Mouse (Mus musculus) heart, postnatal 25 days (tissue): ENCODE measurements around the gene Brpf3. TPM values are rescaled to one million over a fixed set of nuclear protein-coding genes. Genes with fewer than 3 reads are reported as not detected.
"Not testable (repeated sequence)": the region's sequence is repeated elsewhere in the genome, so short reads cannot be mapped to it uniquely, and the experiment has no call there.

ENCODE experiments used
- DNase-seq: peaks from one replicate; pipeline ENCODE4 v3.0.0; 2022; ENCODE audit warnings: low spot score
- intact Hi-C: fragments of 180-260 bp; cut with DNase I; formaldehyde crosslinking; loops from one replicate; pipeline ENCODE4 v1.15.1; 2025
- total RNA-seq, 2 experiments: library from RNA; stranded (reverse); gene quantifications; 2 replicates each; pipeline ENCODE4 v1.2.3; 2021

The Brpf3 gene
- 10 to 100 TPM; 12.4 to 16.2 TPM for total RNA-seq

DNA sequence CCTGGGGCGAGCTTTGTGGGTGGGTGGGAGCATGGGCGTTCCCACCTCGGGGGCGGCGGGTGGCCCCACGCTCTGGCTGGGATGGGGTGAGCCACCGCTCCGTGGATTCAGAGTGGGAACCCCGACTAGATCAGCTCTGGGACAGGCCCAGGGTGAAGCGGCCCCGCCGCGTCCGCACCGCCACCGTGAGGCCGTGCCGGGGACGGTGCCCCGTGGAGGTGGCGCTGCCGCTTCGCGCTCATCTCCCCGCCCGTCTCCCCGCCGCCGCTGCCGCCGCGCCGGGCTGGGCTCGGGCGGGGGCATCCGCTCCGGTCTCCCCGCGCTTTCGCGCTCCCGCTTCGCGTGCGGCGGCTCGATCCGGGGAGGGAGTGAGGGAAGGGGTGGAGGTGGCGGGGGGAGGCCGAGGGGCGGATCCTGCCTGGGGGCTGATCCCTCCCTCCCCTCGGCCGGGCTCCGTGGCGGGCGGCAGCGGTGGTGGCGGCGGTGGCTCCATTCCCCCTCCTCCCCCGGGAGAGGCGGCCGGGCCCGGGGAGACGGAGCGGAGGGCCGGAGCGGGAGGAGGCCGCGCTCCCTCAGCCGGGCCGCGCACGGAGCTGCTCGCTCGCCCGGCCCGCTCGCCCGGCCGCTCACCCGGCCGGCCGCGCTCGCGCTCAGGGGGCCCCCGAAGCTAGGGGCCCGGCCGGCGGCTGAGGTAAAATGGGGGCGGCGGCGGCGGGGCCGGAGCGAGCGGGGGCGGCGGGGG is at the start of gene Brpf3:
Brpf3 (plus strand) TSS at position 420 of the 742 bp plus-strand sequence.
- intact Hi-C loops, result loop anchor here (2.0 kb wide), 1 partner anchor 110 kb away; the partner anchor contains the start of genes Mapk14 and Slc26a8
- DNase-seq, result peak; percentile 72

DNA sequence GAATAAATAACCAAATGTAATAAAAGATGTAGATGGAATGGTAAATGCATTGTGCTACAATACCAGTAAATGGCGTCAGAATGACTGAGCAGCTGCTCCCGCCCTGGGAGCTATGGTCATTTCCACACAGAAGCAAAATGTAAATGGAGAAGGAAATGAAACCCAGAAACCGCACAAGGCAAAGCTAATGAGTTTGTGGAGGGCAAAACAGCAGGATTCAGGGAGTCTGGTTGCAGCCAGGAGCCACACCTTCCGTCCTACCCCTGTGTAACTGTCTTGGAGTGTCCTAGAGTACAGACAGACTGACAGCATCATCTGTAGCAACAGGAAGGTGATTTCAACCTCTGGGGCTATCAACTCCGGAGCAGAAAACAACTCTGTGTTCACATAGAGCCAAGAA is 44.4 kb upstream of the Brpf3 start:
- intact Hi-C loops, result no loop called here
- no peak for DNase-seq

DNA sequence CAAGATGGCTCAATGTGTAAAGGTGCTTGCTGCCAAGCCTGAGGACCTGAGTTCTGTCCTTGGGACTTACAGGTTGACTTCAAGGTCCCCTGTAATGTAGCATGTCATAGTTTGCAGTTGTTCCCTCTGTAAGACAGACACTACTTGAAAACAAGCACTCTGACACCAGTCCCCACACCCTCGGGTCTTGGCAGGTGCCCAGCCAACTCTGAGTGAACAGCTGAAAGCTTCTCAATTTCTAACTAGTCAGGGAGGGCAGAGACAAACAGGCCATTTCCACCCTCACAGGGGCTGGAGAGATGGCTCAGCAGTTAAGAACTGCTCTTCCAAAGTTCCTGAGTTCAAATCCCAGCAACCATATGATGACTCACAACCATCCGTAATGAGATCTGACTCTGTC is 43.4 kb upstream of the Brpf3 start:
- intact Hi-C loops, result no loop called here
- no peak for DNase-seq

DNA sequence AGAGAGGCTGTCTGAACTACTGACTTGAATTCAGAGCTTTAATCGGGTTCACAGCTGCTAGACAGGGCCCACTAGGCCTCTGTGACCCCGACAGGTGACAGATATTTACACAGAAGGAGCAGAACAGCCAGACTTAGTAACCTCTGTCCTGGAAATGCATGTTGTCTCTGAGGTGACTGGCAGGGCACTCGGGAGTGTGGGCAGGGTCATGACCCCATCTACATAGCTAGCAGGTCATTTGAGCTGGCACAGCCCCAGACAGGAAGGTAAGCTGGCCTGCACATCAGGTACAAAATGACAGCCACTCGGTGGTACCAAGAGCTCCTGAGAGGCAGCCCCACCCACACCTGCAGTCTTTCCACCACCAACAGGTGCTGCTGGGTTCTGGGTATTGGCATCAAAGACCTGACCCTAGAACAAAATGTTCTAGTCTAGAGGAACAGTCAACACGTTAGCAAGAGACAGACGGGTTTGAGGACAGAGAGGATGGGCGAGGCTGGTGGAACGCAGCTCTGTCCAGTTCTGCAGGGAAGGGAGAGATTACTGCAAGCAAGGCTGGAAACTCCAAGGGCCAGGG is 40.1 kb upstream of the Brpf3 start:
- intact Hi-C loops, result loop anchor here (5.0 kb wide), 1 partner anchor 36 kb away; no protein-coding TSS in a partner anchor
- DNase-seq, result no peak

DNA sequence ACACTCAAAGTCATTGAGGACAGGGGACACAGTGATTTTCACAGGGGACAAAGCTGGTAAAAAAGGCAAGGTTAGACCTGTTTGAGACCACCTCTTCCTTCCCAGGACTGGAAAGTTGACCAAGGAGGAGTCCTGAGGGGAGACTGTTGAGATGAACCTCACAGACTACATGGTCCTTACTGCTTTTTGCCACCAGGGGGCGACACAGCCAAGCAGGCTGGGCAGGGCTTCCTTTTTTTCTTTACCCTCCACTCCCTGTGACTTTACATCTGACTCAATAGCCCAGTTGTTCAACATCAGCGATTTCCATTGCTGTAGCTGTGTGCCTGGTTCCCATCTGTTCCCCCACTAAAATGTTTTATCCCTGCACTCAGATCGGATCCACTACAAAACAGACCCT is 39.0 kb upstream of the Brpf3 start:
- intact Hi-C loops, result loop anchor here (2.0 to 5.0 kb wide), 3 partner anchors 35 to 163 kb away; partner anchors contain the start of genes Mapk14 and Slc26a8
- DNase-seq, result peak; percentile 37

DNA sequence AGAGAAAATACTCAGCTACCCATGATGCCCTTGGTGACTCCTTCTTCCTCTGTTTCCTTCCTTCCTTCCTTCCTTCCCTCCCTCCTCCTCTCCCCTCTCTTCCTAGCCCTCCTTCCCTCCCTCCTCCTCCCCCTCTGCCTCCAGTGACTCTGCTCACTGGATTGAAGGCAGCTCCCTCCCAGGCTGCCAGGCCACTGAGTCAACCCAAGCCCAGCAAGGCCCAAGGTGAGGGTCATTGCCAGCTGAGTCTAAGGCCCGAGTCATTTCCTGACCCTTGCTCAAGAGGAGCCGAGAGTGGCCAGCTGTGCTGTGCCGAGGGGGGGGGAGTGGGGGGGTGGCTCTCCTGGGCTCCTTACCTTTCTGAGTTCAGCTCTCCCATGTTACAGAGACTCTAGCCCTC is 34.7 kb upstream of the Brpf3 start:
- no peak for DNase-seq

DNA sequence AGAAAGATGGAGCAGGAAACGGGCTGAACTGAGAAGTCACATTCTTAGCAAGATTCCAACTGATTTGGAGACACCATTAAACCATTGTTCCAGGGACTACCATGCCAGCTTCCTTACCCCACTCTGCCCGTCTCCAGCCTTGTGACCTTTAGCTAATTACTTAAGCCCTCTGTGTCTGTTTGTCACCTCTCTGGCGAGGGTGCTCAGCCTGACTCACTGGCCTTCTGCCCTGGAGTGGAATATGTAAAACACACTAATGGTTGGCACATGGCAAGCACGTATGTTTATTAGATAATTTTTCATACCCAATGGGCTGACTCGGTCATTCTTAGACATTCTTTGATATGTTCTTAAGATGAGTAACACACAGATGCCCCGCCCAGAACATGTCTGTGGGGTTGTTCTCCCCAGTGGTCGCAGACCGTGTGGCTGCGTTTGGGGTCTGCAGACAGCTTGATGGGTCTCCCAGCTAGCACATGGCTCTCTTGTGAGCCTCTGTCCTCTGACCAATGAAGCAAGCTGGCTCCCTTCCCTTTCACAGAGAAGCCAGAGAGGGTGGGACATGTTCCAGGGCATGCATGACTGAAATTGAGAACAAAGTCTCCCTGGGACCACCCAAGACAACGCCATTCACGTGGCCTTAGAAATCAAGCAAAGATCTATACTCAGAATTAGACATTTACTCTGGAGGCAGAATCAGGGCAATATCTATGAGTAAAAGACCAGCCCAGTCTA is 33.9 kb upstream of the Brpf3 start:
- DNase-seq, result no peak
- intact Hi-C loops, result no loop called here

More for the DNA sequence above, 34.7 kb upstream of the Brpf3 start:
- intact Hi-C loops, result no loop called here

DNA sequence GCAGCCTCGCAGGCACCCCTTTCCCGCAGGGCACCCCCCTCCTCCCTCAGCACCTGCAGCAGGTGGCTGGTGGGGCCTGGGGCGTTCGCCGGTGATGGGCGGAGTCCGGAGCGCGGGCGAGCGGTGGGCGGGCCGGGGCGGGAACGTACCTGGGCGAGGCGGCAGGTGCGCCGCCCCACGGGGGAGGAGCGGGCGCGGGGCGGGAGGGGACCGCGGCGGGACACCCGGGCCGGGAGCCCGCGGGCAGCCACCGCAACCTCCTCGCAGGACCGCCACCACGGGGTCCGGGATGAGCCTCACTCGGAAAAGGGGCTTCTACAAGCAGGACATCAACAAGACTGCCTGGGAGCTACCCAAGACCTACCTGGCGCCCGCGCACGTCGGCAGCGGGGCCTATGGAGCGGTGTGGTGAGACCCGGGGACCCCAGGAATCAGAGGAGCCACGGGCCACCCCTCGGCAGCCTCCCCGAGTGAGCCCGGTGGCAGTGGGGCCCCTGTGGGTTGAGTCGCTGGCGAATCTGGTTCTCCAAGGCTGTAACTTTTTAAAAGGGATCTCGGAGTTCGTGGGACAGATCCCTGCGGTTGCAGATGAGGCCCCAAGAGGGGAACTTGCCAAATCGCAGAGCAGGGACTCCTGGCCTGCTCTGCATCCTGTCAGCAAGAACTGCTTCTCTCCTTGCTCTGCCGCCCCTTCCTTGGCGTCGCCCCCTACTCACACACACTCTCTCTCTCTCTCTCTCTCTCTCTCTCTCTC is 31.6 kb upstream of the Brpf3 start, which contains the start of gene Mapk13:
Mapk13 (plus strand) TSS at position 177 of the 754 bp plus-strand sequence.
- no peak for DNase-seq
- intact Hi-C loops, result no loop called here

DNA sequence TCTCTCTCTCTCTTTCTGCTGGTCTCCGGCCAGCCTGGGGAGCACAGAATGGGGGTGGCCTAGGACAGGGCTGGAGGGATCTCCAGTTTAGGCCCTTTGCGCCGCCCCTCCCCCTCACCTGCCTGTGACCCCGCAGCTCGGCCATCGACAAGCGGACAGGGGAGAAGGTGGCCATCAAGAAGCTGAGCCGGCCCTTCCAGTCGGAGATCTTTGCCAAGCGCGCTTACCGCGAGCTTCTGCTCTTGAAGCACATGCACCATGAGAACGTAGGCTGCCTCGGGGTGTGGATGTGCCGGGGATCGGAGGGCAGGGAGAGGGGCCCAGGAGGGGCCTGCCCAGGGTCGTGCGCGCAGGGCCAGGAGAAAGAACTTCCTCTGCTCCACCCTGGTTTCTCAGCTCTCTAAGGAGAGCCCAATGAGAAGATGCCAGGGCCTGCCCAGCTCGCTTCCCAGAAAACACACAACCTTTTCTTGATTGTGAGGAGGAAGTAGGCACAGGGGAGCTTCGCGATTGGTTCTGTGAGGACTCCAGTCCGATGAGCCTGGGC is 30.9 kb upstream of the Brpf3 start:
- intact Hi-C loops, result no loop called here
- DNase-seq, result no peak

DNA sequence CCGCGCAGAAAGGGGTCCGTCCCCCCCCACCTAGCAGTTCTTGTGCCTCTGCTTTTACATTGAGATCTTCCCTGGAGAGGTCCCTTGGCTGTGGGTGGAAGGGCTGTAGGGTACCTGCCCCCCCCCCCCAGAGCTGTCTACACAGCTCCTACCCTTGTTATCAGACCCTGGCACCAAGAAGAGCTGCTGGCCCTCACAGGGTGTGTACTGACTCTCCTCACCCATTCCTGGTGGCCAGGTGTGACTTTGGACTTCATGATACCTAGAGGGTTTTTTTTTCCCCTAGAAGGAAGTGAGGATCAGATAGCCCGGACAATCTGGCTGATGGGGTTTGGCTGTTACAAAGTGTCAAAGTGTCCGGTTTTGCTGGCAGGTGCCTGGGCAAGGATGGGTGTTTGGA is 29.6 kb upstream of the Brpf3 start:
- no peak for DNase-seq
- intact Hi-C loops, result no loop called here

DNA sequence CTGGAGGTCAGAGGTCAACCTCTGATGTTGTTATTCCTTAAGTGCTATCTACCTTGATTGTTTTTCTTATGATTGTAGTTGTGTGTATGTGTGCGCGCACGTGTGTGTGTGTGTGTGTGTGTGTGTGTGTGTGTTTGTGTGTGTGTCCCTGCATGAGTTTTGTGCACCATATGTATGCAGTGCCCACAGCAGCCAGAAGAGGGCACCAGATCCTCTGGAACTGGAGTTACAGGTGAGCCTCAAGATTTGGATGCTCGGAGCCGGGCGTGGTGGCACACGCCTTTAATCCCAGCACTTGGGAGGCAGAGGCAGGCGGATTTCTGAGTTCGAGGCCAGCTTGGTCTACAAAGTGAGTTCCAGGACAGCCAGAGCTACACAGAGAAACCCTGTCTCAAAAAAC is 26.6 kb upstream of the Brpf3 start:
- DNase-seq, intact Hi-C loops: not testable (repeated sequence)

DNA sequence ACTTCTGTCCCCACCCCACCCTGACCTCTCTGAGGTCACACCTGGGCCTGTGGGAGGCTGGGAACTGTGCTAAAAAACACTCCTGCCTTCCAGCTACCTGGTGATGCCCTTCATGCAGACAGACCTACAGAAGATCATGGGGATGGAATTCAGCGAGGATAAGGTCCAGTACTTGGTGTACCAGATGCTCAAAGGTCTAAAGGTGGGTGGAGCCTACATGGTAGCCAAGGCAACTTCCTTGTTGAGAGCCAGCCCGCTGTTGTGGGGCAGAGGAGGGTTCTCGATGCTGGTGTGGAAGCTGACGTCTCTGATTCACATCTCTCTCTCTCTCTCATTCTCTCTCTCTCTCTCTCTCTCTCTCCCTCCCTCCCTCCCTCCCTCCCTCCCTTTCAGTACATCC is 25.7 kb upstream of the Brpf3 start:
- intact Hi-C loops, result no loop called here
- DNase-seq, result no peak

DNA sequence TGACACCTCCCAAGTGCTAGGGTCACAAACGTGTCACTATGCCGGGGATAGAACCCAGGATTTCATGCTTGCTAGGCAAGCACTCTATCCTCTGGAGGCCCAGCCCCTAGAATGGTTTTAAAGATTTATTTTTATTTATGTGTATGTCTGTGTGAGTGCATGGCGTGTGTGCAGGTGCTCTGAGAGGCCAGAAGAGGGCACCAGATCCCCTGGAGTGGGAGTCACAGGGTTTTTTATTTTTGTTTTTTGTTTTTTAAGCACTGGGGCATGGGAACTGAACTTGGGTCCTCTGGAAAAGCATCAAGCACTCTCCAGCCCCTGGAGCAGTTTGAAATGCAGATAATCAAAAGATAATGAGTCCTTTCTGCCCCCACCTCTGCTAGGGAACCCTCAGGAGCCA is 24.1 kb upstream of the Brpf3 start:
- no peak for DNase-seq
- intact Hi-C loops, result no loop called here

DNA sequence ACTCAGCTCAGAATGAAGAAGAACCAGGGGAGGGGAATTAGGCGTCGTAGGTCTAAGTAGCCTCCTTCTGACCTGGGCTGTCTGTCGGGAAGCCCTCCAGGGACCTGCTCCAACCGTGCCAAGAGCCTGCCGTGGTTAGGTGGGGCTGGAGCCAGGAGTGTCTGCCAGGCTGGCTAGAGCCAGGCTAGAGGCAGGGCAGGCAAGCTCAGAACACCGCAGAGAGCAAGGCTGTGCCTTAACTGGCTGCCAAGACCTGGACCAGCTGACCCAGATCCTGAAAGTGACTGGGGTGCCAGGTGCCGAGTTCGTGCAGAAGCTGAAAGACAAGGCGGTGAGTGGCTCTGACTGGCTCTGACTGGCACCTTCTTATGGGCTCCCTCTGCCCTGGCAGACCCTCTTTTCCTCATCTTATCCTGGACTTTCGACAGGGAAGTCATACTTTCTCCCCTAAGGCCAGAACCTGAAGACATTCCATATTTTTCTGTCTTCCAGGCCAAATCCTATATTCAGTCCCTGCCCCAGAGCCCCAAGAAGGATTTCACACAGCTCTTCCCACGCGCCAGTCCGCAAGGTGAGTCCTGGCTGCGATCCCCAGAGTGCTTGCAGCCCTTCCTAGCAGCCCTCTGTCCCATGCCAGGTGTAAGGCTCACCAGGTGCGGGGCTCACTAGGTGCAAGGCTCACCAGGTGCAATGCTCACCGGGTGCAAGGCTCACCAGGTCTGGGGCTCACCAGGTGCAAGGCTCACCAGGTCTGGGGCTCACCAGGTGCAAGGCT is 23.5 kb upstream of the Brpf3 start:
- DNase-seq, result no peak
- intact Hi-C loops, result no loop called here

DNA sequence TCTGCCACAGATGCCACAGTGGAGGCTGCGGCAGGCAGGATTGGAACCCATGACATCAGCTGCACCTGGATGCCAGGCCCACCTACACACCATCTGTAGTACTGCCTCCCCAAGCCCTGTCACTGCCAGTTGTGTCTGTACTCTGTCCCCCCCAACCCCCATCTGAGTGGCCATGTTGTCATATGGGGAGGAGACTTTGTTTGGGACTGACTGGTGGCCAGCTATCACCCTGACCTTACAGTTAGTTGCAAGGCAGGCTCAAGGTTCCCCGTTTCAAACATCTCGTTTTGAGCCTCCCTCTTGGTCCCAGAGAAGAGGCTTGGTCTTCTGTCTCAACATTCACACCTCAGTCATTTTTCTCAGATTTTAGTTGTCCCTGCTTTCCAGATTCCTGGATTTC is 21.2 kb upstream of the Brpf3 start:
- intact Hi-C loops, result no loop called here
- DNase-seq, result no peak

DNA sequence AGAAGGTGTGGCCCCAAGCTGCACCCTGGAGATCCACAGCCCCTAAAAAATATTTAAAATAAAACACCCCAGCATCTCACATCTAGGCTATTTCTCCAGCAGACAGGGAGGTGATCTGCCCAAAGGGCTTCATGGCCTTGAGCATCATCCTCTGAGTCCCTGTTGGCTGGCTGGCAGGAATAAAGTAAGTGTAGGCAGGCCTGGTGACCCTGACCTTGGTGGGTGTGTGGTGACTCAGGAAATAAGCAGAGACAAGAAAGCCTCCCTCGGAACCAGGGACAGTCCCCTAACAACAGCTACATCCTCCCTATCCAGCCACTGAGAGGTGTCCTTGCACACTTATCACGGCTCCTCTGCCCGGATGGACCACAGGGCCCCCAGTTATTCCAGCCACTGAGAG is 20.1 kb upstream of the Brpf3 start:
- intact Hi-C loops, result no loop called here

DNA sequence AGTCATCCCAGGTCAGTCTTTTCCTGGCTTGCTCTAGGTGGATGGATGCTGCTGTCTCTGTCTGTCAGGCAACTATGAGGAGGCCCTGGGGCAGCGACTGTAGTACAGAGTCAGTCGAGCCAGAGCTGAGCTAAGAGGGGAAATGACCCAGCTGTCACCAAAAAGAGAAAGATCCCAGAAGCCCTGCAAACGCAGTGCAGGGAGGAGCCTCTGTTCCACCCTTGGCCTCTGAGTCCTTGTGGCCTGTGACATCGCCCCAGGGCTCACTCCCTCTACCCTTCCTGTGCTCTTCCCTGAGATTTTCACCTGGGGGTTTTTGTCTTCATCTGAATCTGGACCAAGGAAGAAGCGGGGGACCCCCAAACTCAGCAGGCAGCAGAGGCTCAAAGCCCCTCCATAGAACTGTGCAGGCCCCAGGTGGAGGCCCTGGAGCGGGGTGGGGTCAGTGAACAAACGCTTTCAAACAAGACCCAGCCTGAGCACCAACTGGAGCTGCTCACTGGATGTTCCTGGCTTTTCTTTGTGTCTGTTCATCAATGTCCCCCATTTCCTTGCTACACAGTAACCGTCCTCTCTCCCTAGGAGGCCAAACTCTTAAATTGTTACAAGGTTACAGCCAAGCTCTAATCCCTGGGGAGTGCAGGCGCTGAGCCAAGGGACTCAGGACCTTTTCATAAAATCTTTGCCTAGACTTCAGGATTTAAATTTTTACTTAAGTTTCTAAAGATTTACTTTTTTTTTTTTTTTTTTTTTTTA is 19.4 kb upstream of the Brpf3 start:
- intact Hi-C loops, result no loop called here

More for the DNA sequence above, 20.1 kb upstream of the Brpf3 start:
- DNase-seq, result no peak

DNA sequence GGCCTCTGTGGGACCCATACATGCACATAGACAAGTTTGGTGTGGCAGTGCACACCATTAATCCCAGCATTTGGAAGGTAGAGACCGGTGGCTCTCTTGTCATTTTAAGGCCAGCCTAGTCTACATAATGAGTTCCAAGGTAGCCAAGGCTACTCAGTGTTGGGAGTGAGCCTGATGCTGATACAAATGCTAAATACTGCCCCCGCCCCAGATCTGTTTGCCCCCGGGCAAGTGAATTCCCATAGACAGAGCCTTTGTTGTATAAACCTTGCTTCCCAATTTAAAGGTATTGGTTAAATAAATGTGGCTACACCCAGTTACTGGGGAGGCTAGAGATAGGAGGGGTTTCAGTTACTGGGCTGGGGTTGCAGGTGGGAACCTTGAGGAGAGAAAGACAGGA is 15.9 kb upstream of the Brpf3 start:
- intact Hi-C loops, result no loop called here
- DNase-seq, result no peak

More for the DNA sequence above, 19.4 kb upstream of the Brpf3 start:
- no peak for DNase-seq
